Mouse (Mus musculus) hindbrain, embryonic 15.5 days (tissue): ENCODE measurements around the gene Psmb1. TPM values are rescaled to one million over a fixed set of nuclear protein-coding genes. Genes with fewer than 3 reads are reported as not detected.

ENCODE experiments used
- ATAC-seq: fragments of 200-750 bp; cut with Nextera tagmentation; 2 replicates; pipeline ENCODE4 v1.8.0; 2017; ENCODE audit warnings: low read depth, moderate number of reproducible peaks, moderate TSS enrichment; ENCODE audit not compliant: low FRiP score
- H3K27ac ChIP-seq: fragments of 300-500 bp; sonication (generic); replicated peaks from 2 replicates; pipeline ENCODE4 v1.5.1; 2015; ENCODE audit warnings: mild to moderate bottlenecking, inconsistent platforms
- H3K27me3 ChIP-seq: fragments of 300-500 bp; sonication (generic); 2 replicates; pipeline ENCODE4 v1.6.1; 2015; ENCODE audit warnings: control low read depth, inconsistent platforms
- H3K36me3 ChIP-seq: fragments of 300-500 bp; sonication (generic); 2 replicates; pipeline ENCODE4 v1.6.1; 2015; ENCODE audit warnings: control low read depth, inconsistent platforms
- H3K4me1 ChIP-seq: fragments of 300-500 bp; sonication (generic); replicated peaks from 2 replicates; pipeline ENCODE4 v1.6.1; 2015; ENCODE audit warnings: control low read depth, inconsistent platforms
- H3K4me2 ChIP-seq: fragments of 300-500 bp; sonication (generic); 2 replicates; pipeline ENCODE4 v1.6.1; 2015; ENCODE audit warnings: moderate library complexity, mild to moderate bottlenecking, inconsistent platforms
- H3K4me3 ChIP-seq: fragments of 300-500 bp; sonication (generic); 2 replicates; pipeline ENCODE4 v1.5.1; 2015; ENCODE audit warnings: mild to moderate bottlenecking, inconsistent platforms
- H3K9ac ChIP-seq: fragments of 300-500 bp; sonication (generic); 2 replicates; pipeline ENCODE4 v1.6.1; 2015; ENCODE audit warnings: inconsistent platforms
- H3K9me3 ChIP-seq: fragments of 300-500 bp; sonication (generic); 2 replicates; pipeline ENCODE4 v1.6.1; 2016; ENCODE audit warnings: control low read depth, inconsistent platforms
- WGBS: fragments of 180-500 bp; shearing (Covaris S2); methylation state at CpG from one replicate; pipeline ENCODE4 v1.1.7; 2015; 5-methylcytosine and 5-hydroxymethylcytosine counted together
- polyA plus RNA-seq: library from polyadenylated mRNA; unstranded; fragments of >200 nt; fragmentation: Nextera tagmentation; extraction: Ambion mirVana; gene quantifications from 2 replicates; pipeline ENCODE4 v1.2.1, GENCODE M21; 2015

Gene Psmb1
- polyA plus RNA-seq, 1 experiment from 2014 or later = 229 TPM

- Histone ChIP-seq H3K9ac (peak overlapping the region; percentile 88), H3K4me1 (peaks cover 23% of the 10 kb centered on the region), H3K4me2 (peak overlapping the region; percentile 78), H3K27me3 (no peaks in the 10 kb centered on the region), H3K4me3 (peak overlapping the region; percentile 86), H3K36me3 (peaks cover 30% of the 10 kb centered on the region), H3K9me3 (no peaks in the 10 kb centered on the region), H3K27ac (peak overlapping the region; percentile 88)
- 15% methylated on average over 10 of the region's 10 CpGs for WGBS
- no peak for ATAC-seq
Observed at GRCm38 (mm10) chr17:15526304-15526703, 26.8 kb upstream of the Psmb1 start.

DNA sequence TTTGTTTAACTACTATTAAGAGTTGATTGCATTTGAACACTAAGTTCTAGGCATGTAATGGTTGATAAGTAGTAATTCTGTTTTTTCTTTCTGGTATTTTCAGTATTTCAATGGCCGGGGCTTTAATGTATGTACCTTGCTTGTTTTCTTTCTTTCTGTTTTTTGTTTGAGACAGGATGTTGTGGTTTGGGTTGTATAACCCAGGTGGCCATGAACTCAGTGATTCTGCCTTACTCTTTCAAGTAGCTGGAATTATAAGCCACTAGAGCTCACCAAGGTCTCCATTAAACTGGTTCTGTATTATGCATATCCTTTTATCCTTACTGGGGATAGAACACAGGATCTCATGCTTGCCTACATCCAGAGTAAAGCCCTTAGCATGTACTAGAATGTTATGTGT is 19.2 kb upstream of the Psmb1 start:
- Histone ChIP-seq H3K4me2 (no peak overlapping the region), H3K36me3 (peaks cover 86% of the 10 kb centered on the region), H3K4me1 (no peaks in the 10 kb centered on the region), H3K4me3 (no peak overlapping the region), H3K27me3 (no peaks in the 10 kb centered on the region), H3K27ac (no peak overlapping the region), H3K9me3 (no peaks in the 10 kb centered on the region), H3K9ac (no peak overlapping the region)
- ATAC-seq = no peak
- WGBS = 96% methylated on average over 1 of the region's 1 CpGs

DNA sequence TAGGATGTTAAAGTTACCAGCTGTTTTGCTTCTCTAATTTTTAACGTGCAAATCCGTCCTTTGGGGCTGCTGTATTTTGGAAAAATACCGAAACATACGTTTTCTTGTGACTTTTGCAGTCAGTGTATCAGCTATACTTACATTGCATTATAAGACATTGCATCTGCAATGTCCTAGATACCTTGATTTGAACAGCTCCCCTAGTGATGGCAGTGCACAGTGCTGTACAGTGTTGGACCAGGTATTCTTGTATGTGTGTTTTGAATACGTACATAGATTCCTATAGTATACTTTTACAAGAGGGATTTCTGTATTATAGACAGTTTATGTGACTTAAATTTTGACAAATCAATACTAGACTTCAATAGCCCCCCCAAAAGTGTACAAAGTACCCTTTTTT is 18.6 kb upstream of the Psmb1 start:
- no peak overlapping the region for H3K9ac ChIP-seq
- no peaks in the 10 kb centered on the region for H3K9me3 ChIP-seq
- H3K4me3 ChIP-seq = no peak overlapping the region
- peaks cover 89% of the 10 kb centered on the region for H3K36me3 ChIP-seq
- H3K4me2 ChIP-seq = no peak overlapping the region
- H3K4me1 ChIP-seq = no peaks in the 10 kb centered on the region
- WGBS = 93% methylated on average over 5 of the region's 5 CpGs
- H3K27me3 ChIP-seq = no peaks in the 10 kb centered on the region
- H3K27ac ChIP-seq = no peak overlapping the region
- no peak; the same call in 1 of the 2 replicates for ATAC-seq

- H3K9me3 ChIP-seq = no peaks in the 10 kb centered on the region
- H3K4me3 ChIP-seq = no peak overlapping the region
- WGBS = 77% methylated on average over 5 of the region's 5 CpGs
- H3K4me2 ChIP-seq = no peak overlapping the region
- H3K36me3 ChIP-seq = peaks cover 89% of the 10 kb centered on the region
- H3K27ac ChIP-seq = no peak overlapping the region
- no peaks in the 10 kb centered on the region for H3K4me1 ChIP-seq
- no peak overlapping the region for H3K9ac ChIP-seq
- H3K27me3 ChIP-seq = no peaks in the 10 kb centered on the region
- ATAC-seq = no peak; the same call in 1 of the 2 replicates
Observed at GRCm38 (mm10) chr17:15517776-15518175, 18.2 kb upstream of the Psmb1 start.

- 82% methylated on average over 2 of the region's 2 CpGs for WGBS
- Histone ChIP-seq H3K27me3 (no peaks in the 10 kb centered on the region), H3K27ac (no peak overlapping the region), H3K4me2 (no peak overlapping the region), H3K9me3 (no peaks in the 10 kb centered on the region), H3K36me3 (peaks cover 95% of the 10 kb centered on the region), H3K4me1 (no peaks in the 10 kb centered on the region), H3K4me3 (no peak overlapping the region), H3K9ac (no peak overlapping the region)
- no peak for ATAC-seq
Observed at GRCm38 (mm10) chr17:15510694-15511093, 11.1 kb upstream of the Psmb1 start.

DNA sequence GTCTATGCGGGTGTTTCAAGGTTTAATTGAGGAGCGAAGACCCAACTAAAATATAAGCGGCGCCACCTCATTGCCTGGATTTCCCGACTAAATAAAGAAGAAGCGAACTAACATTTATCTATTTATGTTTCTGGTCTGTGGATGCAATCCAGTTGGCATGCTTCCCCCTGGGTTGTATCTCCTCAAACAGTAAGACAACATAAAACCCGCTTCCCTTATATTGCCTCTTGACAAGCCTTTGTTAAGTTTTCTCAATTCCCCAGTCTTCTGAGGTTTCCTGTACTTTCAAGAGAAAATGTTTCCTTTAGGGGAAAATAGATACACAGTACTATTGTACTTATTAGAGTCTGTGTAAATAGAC is 818 bp downstream of the Psmb1 start:
- Histone ChIP-seq H3K36me3 (peaks cover 14% of the 10 kb centered on the region; the same call in 1 of the 2 replicates), H3K27me3 (no peaks in the 10 kb centered on the region), H3K4me1 (peaks cover 40% of the 10 kb centered on the region), H3K27ac (peak overlapping the region; percentile 94), H3K9ac (peak overlapping the region; percentile 72; the same call in 1 of the 2 replicates), H3K4me2 (peak overlapping the region; percentile 92), H3K4me3 (peak overlapping the region; percentile 78), H3K9me3 (no peaks in the 10 kb centered on the region)
- no peak for ATAC-seq
- 47% methylated on average over 7 of the region's 7 CpGs for WGBS

DNA sequence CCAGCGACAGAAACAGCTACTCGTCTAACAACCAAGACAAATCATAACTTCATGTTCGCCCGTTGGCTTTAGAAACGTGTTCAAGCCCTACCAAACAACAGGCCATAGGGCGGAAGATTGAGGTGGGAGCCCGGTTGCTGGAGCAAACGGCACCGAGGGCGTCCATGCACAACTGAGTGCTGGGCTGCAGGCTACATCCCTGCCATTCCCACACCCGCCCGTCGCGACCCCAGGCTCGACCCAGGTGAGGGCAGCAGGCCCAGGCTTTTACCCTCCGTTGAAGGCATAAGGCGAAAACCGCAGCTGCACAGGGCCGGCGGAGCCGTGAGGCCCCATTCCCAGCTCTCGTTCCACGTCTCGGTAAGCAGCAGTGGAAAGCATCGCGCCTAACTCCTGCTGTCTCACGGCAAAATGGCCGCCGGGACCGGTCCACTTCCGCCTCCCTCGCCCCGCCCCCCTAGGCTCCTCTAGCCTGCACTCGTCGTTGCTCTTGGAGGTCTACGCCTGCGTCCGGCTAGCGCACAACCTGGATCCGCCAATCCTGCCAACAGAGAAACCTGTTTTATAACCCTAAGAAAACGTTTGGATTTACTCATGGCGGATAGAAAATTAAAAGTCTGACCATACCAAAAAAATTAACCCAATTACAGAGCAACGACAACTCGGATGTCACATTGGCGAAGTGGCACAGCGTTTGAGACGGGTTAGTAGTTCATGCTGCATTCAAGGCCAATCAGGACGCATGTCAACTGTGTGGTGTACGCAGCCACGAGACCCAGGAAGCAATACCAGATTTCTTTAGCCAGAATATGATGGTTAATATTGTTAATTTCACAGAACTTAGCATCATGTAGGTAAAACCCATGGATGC is 1.4 kb downstream of the Psmb1 start:
- Histone ChIP-seq H3K27me3 (no peaks in the 10 kb centered on the region), H3K36me3 (peaks cover 18% of the 10 kb centered on the region), H3K9me3 (no peaks in the 10 kb centered on the region), H3K9ac (peak overlapping the region; percentile 72), H3K27ac (peak overlapping the region; percentile 94), H3K4me2 (peak overlapping the region; percentile 92), H3K4me3 (peak overlapping the region; percentile 78), H3K4me1 (peaks cover 40% of the 10 kb centered on the region)
- under 1% methylated on average over 49 of the region's 50 CpGs for whole genome bisulfite sequencing
- ATAC-seq = peak; percentile 97

- no peaks in the 10 kb centered on the region; the same call in 1 of the 2 replicates for H3K4me1 ChIP-seq
- H3K27ac ChIP-seq = no peak overlapping the region
- H3K4me2 ChIP-seq = no peak overlapping the region
- peaks cover 50% of the 10 kb centered on the region for H3K36me3 ChIP-seq
- no peaks in the 10 kb centered on the region for H3K27me3 ChIP-seq
- no peaks in the 10 kb centered on the region for H3K9me3 ChIP-seq
- H3K4me3 ChIP-seq = no peak overlapping the region
- H3K9ac ChIP-seq = no peak overlapping the region
- WGBS = 94% methylated on average over 7 of the region's 7 CpGs
- ATAC-seq = no peak
Observed at GRCm38 (mm10) chr17:15490542-15490941, 9.0 kb downstream of the Psmb1 start.

DNA sequence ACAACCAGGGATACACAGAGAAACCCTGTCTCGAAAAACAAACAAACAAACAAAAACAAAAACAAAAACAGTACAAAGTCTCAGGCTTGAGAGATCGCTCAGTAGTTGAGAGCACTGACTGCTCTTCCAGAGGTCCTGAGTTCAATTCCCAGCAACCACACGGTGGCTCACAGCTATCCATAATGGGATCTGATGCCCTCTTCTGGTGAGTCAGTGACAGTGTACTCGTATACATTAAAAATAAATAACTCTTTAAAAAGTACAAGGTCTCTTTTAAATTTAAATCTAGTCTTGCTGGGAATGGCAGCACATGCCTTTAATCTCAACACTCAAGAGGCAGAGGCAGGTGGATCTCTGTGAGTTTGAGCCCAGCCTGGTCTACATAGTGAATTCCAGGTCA is 26.9 kb downstream of the Psmb1 start:
- Histone ChIP-seq H3K9ac (no peak overlapping the region), H3K9me3 (no peaks in the 10 kb centered on the region), H3K36me3 (peaks cover 76% of the 10 kb centered on the region), H3K27ac (no peak overlapping the region), H3K27me3 (no peaks in the 10 kb centered on the region), H3K4me1 (no peaks in the 10 kb centered on the region), H3K4me3 (no peak overlapping the region), H3K4me2 (no peak overlapping the region)
- ATAC-seq = no peak
- 96% methylated on average over 4 of the region's 4 CpGs for WGBS

DNA sequence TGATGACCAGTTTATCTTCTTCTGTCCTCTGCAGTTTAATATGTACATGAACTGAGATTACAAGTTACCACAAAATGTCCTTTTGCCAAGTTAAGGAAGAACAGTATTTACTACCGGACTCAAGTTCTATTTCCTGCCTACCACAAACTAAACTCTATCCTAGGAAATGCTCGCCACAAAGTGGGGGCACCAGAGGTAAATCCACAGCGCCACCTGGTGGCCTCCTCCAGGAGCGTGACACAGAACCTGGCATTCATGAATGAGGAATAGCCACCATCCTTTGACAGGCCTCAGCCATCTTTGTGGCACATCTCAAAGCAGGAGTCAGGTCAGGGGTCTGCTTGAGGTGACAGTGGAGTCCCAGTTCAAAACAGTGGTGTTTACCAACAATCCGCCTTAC is 31.9 kb downstream of the Psmb1 start:
- no peak overlapping the region for H3K4me3 ChIP-seq
- H3K9me3 ChIP-seq = no peaks in the 10 kb centered on the region
- peaks cover 26% of the 10 kb centered on the region for H3K36me3 ChIP-seq
- WGBS = 22% methylated on average over 5 of the region's 5 CpGs
- ATAC-seq = 0 out of 2 replicates have a peak, but pooled peaks have one; percentile 30
- no peaks in the 10 kb centered on the region for H3K4me1 ChIP-seq
- H3K9ac ChIP-seq = no peak overlapping the region
- H3K27ac ChIP-seq = no peak overlapping the region
- H3K4me2 ChIP-seq = no peak overlapping the region
- no peaks in the 10 kb centered on the region for H3K27me3 ChIP-seq

- H3K4me2 ChIP-seq = no peak overlapping the region
- no peaks in the 10 kb centered on the region for H3K9me3 ChIP-seq
- no peak overlapping the region for H3K27ac ChIP-seq
- no peaks in the 10 kb centered on the region for H3K27me3 ChIP-seq
- H3K36me3 ChIP-seq = no peaks in the 10 kb centered on the region; the same call in none of the 2 replicates
- no peak for ATAC-seq
- 96% methylated on average over 6 of the region's 6 CpGs for WGBS
- H3K4me1 ChIP-seq = no peaks in the 10 kb centered on the region
- no peak overlapping the region for H3K4me3 ChIP-seq
- no peak overlapping the region for H3K9ac ChIP-seq
Observed at GRCm38 (mm10) chr17:15461921-15462495, 37.5 kb downstream of the Psmb1 start.

- no peaks in the 10 kb centered on the region for H3K9me3 ChIP-seq
- no peak overlapping the region for H3K4me3 ChIP-seq
- H3K36me3 ChIP-seq = no peaks in the 10 kb centered on the region; the same call in 1 of the 2 replicates
- H3K9ac ChIP-seq = no peak overlapping the region
- H3K27me3 ChIP-seq = no peaks in the 10 kb centered on the region
- no peaks in the 10 kb centered on the region for H3K4me1 ChIP-seq
- 78% methylated on average over 4 of the region's 4 CpGs for WGBS
- no peak overlapping the region for H3K4me2 ChIP-seq
- ATAC-seq = no peak; the same call in 1 of the 2 replicates
- H3K27ac ChIP-seq = no peak overlapping the region
Observed at GRCm38 (mm10) chr17:15459761-15460160, 39.8 kb downstream of the Psmb1 start.
